Mouse (Mus musculus) heart, adult 2 months (tissue): Measurements from ENCODE around the gene Lrrc8d. TPM values are rescaled to one million over a fixed set of nuclear protein-coding genes. Genes with fewer than 3 reads are reported as not detected.

Source experiments
- DNase-seq, 2 experiments: peaks; one replicate each; pipeline ENCODE4 v3.0.0; 2021
- H3K27ac ChIP-seq: fragments of 200-600 bp; 2 replicates; pipeline ENCODE4 v1.8.1; 2022
- H3K27me3 ChIP-seq: fragments of 200-500 bp; 2 replicates; pipeline ENCODE4 v1.6.1; 2012; ENCODE audit warnings: mild to moderate bottlenecking, low read length, inconsistent platforms, mixed read lengths; ENCODE audit not compliant: control insufficient read depth, insufficient read depth
- H3K36me3 ChIP-seq: fragments of 200-500 bp; 2 replicates; pipeline ENCODE4 v1.6.1; 2012; ENCODE audit warnings: low read length, inconsistent platforms; ENCODE audit not compliant: control insufficient read depth, insufficient read depth
- H3K4me1 ChIP-seq: fragments of 200-500 bp; 2 replicates; pipeline ENCODE4 v1.6.1; 2011; ENCODE audit warnings: low read length; ENCODE audit not compliant: control insufficient read depth, insufficient read depth
- H3K4me3 ChIP-seq: fragments of 200-600 bp; 2 replicates; pipeline ENCODE4 v1.8.1; 2022
- H3K79me2 ChIP-seq: fragments of 200-500 bp; replicated peaks from 2 replicates; pipeline ENCODE4 v1.6.1; 2012; ENCODE audit warnings: mild to moderate bottlenecking, inconsistent platforms, low read length, moderate library complexity, mixed read lengths; ENCODE audit not compliant: control insufficient read depth, insufficient read depth
- H3K9ac ChIP-seq: fragments of 200-500 bp; 2 replicates; pipeline ENCODE4 v1.6.1; 2012; ENCODE audit warnings: low read depth, mild to moderate bottlenecking, control low read depth, inconsistent platforms, low read length, mixed read lengths
- CTCF ChIP-seq: fragments of 200-600 bp; IDR thresholded peaks from 2 replicates; pipeline ENCODE4 v1.8.1; 2022; ENCODE audit warnings: antibody characterized with exemption, mild to moderate bottlenecking, moderate library complexity
- EP300 ChIP-seq: fragments of 200-500 bp; IDR thresholded peaks from 2 replicates; pipeline ENCODE4 v1.6.1; 2011; ENCODE audit warnings: low read depth, low read length, control low read depth; ENCODE audit not compliant: insufficient read depth
- POLR2A ChIP-seq: fragments of 200-500 bp; IDR thresholded peaks from 2 replicates; pipeline ENCODE4 v1.6.1; 2011; ENCODE audit warnings: mild to moderate bottlenecking, low read depth, low read length, control low read depth; ENCODE audit not compliant: insufficient read depth
- WGBS: fragments of 180-500 bp; shearing (Covaris S2); methylation state at CpG from one replicate; pipeline ENCODE4 v1.1.7; 2018; 5-methylcytosine and 5-hydroxymethylcytosine counted together
- intact Hi-C: fragments of 180-260 bp; cut with DNase I; formaldehyde crosslinking; loops from one replicate; pipeline ENCODE4 v1.15.1; 2025
- polyA plus RNA-seq: library from polyadenylated mRNA; depleted of rRNA; stranded (reverse); fragments of >200 nt; gene quantifications from 2 replicates; pipeline ENCODE4 v1.2.3, GENCODE M21; 2012
- total RNA-seq, 2 experiments: library from RNA; stranded (reverse); gene quantifications; 2 replicates each; pipeline ENCODE4 v1.2.3; 2021

Lrrc8d gene
- total and polyA plus RNA-seq, 3 experiments: 4.3 to 8.8 (median 8.0) TPM

DNA sequence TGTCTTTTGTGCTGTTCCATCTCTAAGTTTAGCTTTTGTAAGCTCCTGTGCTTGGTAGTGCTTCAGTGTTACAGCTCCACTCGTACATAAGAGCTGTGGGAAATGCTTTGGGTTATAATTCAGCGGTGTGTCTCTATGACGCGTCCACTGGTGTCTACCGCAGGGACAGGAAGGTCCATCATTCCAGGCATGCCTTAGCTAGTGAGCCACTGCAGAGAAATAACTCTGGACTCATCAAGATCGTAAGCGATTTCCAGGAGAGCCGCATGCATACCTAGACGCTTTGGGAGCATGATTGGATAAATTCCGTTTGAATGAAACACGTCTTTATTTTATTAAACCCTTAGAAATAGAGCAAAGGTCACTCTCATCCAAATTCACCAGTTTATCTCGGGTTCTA, 106.2 kb downstream of the Lrrc8d start:
- no peak for DNase-seq
- Histone ChIP-seq H3K27ac (no peak overlapping the region), H3K9ac (no peak overlapping the region), H3K36me3 (no peaks in the 10 kb centered on the region), H3K79me2 (0 out of 2 replicates have a peak, but pooled peaks cover 1% of the 10 kb centered on the region), H3K27me3 (no peaks in the 10 kb centered on the region), H3K4me1 (peaks cover 7% of the 10 kb centered on the region), H3K4me3 (no peak overlapping the region)
- 76% methylated on average over 12 of the region's 12 CpGs for WGBS
- TF ChIP-seq EP300 (no peak), POLR2A (no peak), CTCF (no peak)
- intact Hi-C loops: no loop called here

GRCm38 (mm10) chr5:105807461-105807860, 107.7 kb downstream of the Lrrc8d start:
- Histone ChIP-seq H3K9ac (no peak overlapping the region), H3K36me3 (no peaks in the 10 kb centered on the region), H3K27me3 (no peaks in the 10 kb centered on the region), H3K4me3 (no peak overlapping the region), H3K79me2 (0 out of 2 replicates have a peak, but pooled peaks cover 1% of the 10 kb centered on the region), H3K27ac (no peak overlapping the region), H3K4me1 (peaks cover 7% of the 10 kb centered on the region)
- 57% methylated on average over 7 of the region's 7 CpGs for WGBS
- TF ChIP-seq POLR2A (no peak), CTCF (no peak), EP300 (no peak)
- intact Hi-C loops: no loop called here
- peak in 1 of 2 experiments; percentile 26 for DNase-seq

GRCm38 (mm10) chr5:105809056-105809455, 109.3 kb downstream of the Lrrc8d start:
- TF ChIP-seq CTCF (no peak), POLR2A (no peak), EP300 (no peak)
- WGBS: 72% methylated on average over 11 of the region's 11 CpGs
- Histone ChIP-seq H3K27me3 (no peaks in the 10 kb centered on the region), H3K4me1 (peaks cover 7% of the 10 kb centered on the region), H3K36me3 (no peaks in the 10 kb centered on the region), H3K4me3 (no peak overlapping the region), H3K9ac (no peak overlapping the region), H3K27ac (no peak overlapping the region), H3K79me2 (no peaks in the 10 kb centered on the region)
- DNase-seq: peak in 1 of 2 experiments; percentile 20
- intact Hi-C loops: no loop called here

DNA sequence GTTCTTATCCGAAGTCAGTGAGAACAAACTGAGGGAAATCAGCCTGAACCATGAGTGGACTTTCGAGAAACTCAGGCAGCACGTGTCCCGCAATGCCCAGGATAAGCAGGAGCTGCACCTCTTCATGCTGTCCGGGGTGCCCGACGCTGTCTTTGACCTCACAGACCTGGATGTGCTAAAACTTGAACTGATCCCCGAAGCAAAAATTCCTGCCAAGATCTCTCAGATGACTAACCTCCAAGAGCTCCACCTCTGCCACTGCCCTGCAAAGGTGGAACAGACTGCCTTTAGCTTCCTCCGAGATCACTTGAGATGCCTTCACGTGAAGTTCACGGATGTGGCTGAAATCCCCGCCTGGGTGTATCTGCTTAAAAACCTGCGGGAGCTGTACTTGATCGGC, 113.3 kb downstream of the Lrrc8d start:
- no peak overlapping the region for H3K27ac ChIP-seq
- no peak overlapping the region for H3K9ac ChIP-seq
- whole genome bisulfite sequencing: 97% methylated on average over 14 of the region's 14 CpGs
- DNase-seq: no peak
- intact Hi-C loops: no loop called here
- H3K4me1 ChIP-seq: peaks cover 3% of the 10 kb centered on the region
- no peaks in the 10 kb centered on the region for H3K27me3 ChIP-seq
- TF ChIP-seq POLR2A: no peak
- TF ChIP-seq EP300: no peak
- no peak for TF ChIP-seq CTCF
- no peaks in the 10 kb centered on the region for H3K36me3 ChIP-seq
- H3K4me3 ChIP-seq: no peak overlapping the region
- H3K79me2 ChIP-seq: no peaks in the 10 kb centered on the region

- DNase-seq: no peak
- H3K36me3 ChIP-seq: no peaks in the 10 kb centered on the region
- no peak overlapping the region for H3K27ac ChIP-seq
- no peaks in the 10 kb centered on the region for H3K79me2 ChIP-seq
- intact Hi-C loops: no loop called here
- no peak overlapping the region for H3K4me3 ChIP-seq
- peaks cover under 1% of the 10 kb centered on the region for H3K4me1 ChIP-seq
- WGBS: 93% methylated on average over 10 of the region's 10 CpGs
- no peaks in the 10 kb centered on the region for H3K27me3 ChIP-seq
- TF ChIP-seq CTCF (no peak), POLR2A (no peak), EP300 (no peak)
- no peak overlapping the region for H3K9ac ChIP-seq
Measured at GRCm38 (mm10) chr5:105813974-105814373, 114.2 kb downstream of the Lrrc8d start.

GRCm38 (mm10) chr5:105816118-105816517, 116.3 kb downstream of the Lrrc8d start:
- DNase-seq: no peak
- no peaks in the 10 kb centered on the region for H3K36me3 ChIP-seq
- H3K9ac ChIP-seq: no peak overlapping the region
- H3K4me1 ChIP-seq: no peaks in the 10 kb centered on the region; the same call in 1 of the 2 replicates
- H3K4me3 ChIP-seq: no peak overlapping the region
- no peaks in the 10 kb centered on the region for H3K27me3 ChIP-seq
- H3K27ac ChIP-seq: no peak overlapping the region
- intact Hi-C loops: no loop called here
- WGBS: 62% methylated on average over 14 of the region's 14 CpGs
- H3K79me2 ChIP-seq: no peaks in the 10 kb centered on the region
- TF ChIP-seq POLR2A (no peak), EP300 (no peak), CTCF (no peak)
